Mouse (Mus musculus) yolk sac, embryonic 10.5 days (tissue): Measurements from ENCODE around the gene Aldoc.

Experiments used
- DNase-seq: peaks from one replicate; pipeline ENCODE4 v3.0.0-alpha.2; 2017; ENCODE audit warnings: low spot score

Gene Aldoc

GRCm38 (mm10) chr11:78363309-78364007 lies 40.7 kb downstream of the Aldoc start:
- DNase-seq = no peak

- DNase-seq = no peak
Observed at GRCm38 (mm10) chr11:78364103-78364502, 41.3 kb downstream of the Aldoc start.

- no peak for DNase-seq
Observed at GRCm38 (mm10) chr11:78367456-78368225, 44.9 kb downstream of the Aldoc start.

- no peak for DNase-seq
Observed at GRCm38 (mm10) chr11:78370389-78370788, 47.6 kb downstream of the Aldoc start.

GRCm38 (mm10) chr11:78371711-78372110 lies 48.9 kb downstream of the Aldoc start:
- no peak for DNase-seq

GRCm38 (mm10) chr11:78372166-78372565 lies 49.4 kb downstream of the Aldoc start:
- no peak for DNase-seq

GRCm38 (mm10) chr11:78372610-78373009 lies 49.8 kb downstream of the Aldoc start:
- DNase-seq = no peak

- DNase-seq = no peak
Observed at GRCm38 (mm10) chr11:78374147-78374546, 51.4 kb downstream of the Aldoc start.
